Mouse (Mus musculus) bone marrow macrophage, adult 2 months (primary cell): ENCODE measurements around the gene Gnat1.

Source experiments
- CTCF ChIP-seq: IDR thresholded peaks from 2 replicates; pipeline ENCODE4 v1.5.1; 2012; ENCODE audit warnings: low read depth, mild to moderate bottlenecking, low read length, moderate library complexity
- POLR2A ChIP-seq: IDR thresholded peaks from 2 replicates; pipeline ENCODE4 v1.6.1; 2012; ENCODE audit warnings: mild to moderate bottlenecking, low read depth, low read length, borderline replicate concordance

GRCm38 (mm10) chr9:107688939-107689338, 9.4 kb upstream of the Gnat1 start:
- no peak for TF ChIP-seq CTCF
- no peak for TF ChIP-seq POLR2A
